Mouse (Mus musculus) limb, embryonic 14.5 days (tissue): ENCODE data around the gene Gng5. TPM values are rescaled to one million over a fixed set of nuclear protein-coding genes. Genes with fewer than 3 reads are reported as not detected.

Experiments
- ATAC-seq: fragments of 200-750 bp; cut with Nextera tagmentation; 2 replicates; pipeline ENCODE4 v1.8.0; 2017; ENCODE audit warnings: low read depth, moderate number of reproducible peaks, moderate TSS enrichment; ENCODE audit not compliant: low FRiP score
- DNase-seq: peaks from one replicate; pipeline ENCODE4 v3.0.0-alpha.2; 2015; ENCODE audit warnings: low spot score
- H3K27ac ChIP-seq: fragments of 300-500 bp; sonication (generic); replicated peaks from 2 replicates; pipeline ENCODE4 v1.5.1; 2014; ENCODE audit warnings: low read depth, mild to moderate bottlenecking, low read length, moderate library complexity, mixed read lengths
- H3K27me3 ChIP-seq: fragments of 300-500 bp; sonication (generic); 2 replicates; pipeline ENCODE4 v1.6.1; 2014; ENCODE audit warnings: low read length, mixed read lengths; ENCODE audit not compliant: control insufficient read depth, insufficient read depth
- H3K36me3 ChIP-seq: fragments of 300-500 bp; sonication (generic); 2 replicates; pipeline ENCODE4 v1.6.1; 2014; ENCODE audit warnings: mild to moderate bottlenecking, low read length, moderate library complexity, mixed read lengths; ENCODE audit not compliant: control insufficient read depth, insufficient read depth
- H3K4me1 ChIP-seq: fragments of 300-500 bp; sonication (generic); 2 replicates; pipeline ENCODE4 v1.6.1; 2014; ENCODE audit warnings: antibody characterized with exemption, low read length, mixed read lengths; ENCODE audit not compliant: control insufficient read depth, insufficient read depth
- H3K4me2 ChIP-seq: fragments of 300-500 bp; sonication (generic); replicated peaks from 2 replicates; pipeline ENCODE4 v1.6.1; 2014; ENCODE audit warnings: low read depth, mild to moderate bottlenecking, low read length, moderate library complexity; ENCODE audit not compliant: severe bottlenecking
- H3K4me3 ChIP-seq: fragments of 300-500 bp; sonication (generic); replicated peaks from 2 replicates; pipeline ENCODE4 v1.5.1; 2014; ENCODE audit warnings: low read length
- H3K9ac ChIP-seq: fragments of 300-500 bp; sonication (generic); 2 replicates; pipeline ENCODE4 v1.6.1; 2014; ENCODE audit warnings: mild to moderate bottlenecking, low read depth, low read length, moderate library complexity; ENCODE audit not compliant: severe bottlenecking
- H3K9me3 ChIP-seq: fragments of 300-500 bp; sonication (generic); 2 replicates; pipeline ENCODE4 v1.6.1; 2016; ENCODE audit warnings: low read length; ENCODE audit not compliant: control insufficient read depth
- POLR2A ChIP-seq: fragments of 200-500 bp; IDR thresholded peaks from 2 replicates; pipeline ENCODE4 v1.8.0; 2012; ENCODE audit warnings: inconsistent platforms, mild to moderate bottlenecking, moderate library complexity, borderline replicate concordance; ENCODE audit not compliant: insufficient read depth, insufficient read length; ENCODE audit errors: extremely low read depth
- WGBS: fragments of 180-500 bp; shearing (Covaris S2); extraction: QIAGEN DNeasy Blood & Tissue Kit; methylation state at CpG from one replicate; pipeline ENCODE4 v1.1.7; 2014; 5-methylcytosine and 5-hydroxymethylcytosine counted together
- polyA plus RNA-seq, 2 experiments: library from polyadenylated mRNA; depleted of rRNA in 1 of 2; stranded (reverse) in 1 of 2; unstranded in 1 of 2; fragments of >200 nt; fragmentation: Nextera tagmentation in 1 of 2; extraction: Ambion mirVana in 1 of 2; gene quantifications; 2 replicates each; pipeline versions ENCODE4 v1.2.1 to v1.2.3; 2012 to 2014

Gene Gng5
- polyA plus RNA-seq, 2 experiments: 385 to 880 TPM

GRCm38 (mm10) chr3:146543632-146544031 is 44.0 kb downstream of the Gng5 start:
- ATAC-seq: no peak
- Histone ChIP-seq H3K4me3 (no peak overlapping the region), H3K9me3 (no peaks in the 10 kb centered on the region), H3K27me3 (no peaks in the 10 kb centered on the region), H3K4me1 (no peaks in the 10 kb centered on the region), H3K9ac (no peak overlapping the region), H3K27ac (no peak overlapping the region), H3K36me3 (no peaks in the 10 kb centered on the region), H3K4me2 (no peak overlapping the region)
- no peak for TF ChIP-seq POLR2A
- no peak for DNase-seq
- 21% methylated on average over 1 of the region's 1 CpGs for WGBS

GRCm38 (mm10) chr3:146554816-146555215 is 55.2 kb downstream of the Gng5 start:
- WGBS: 86% methylated on average over 7 of the region's 7 CpGs

More at GRCm38 (mm10) chr3:146554816-146555215, 55.2 kb downstream of the Gng5 start:
- H3K9me3 ChIP-seq: no peaks in the 10 kb centered on the region
- H3K36me3 ChIP-seq: no peaks in the 10 kb centered on the region
- H3K27me3 ChIP-seq: no peaks in the 10 kb centered on the region
- DNase-seq: no peak
- no peak overlapping the region for H3K4me3 ChIP-seq
- no peaks in the 10 kb centered on the region for H3K4me1 ChIP-seq
- TF ChIP-seq POLR2A: no peak
- no peak for ATAC-seq
- no peak overlapping the region for H3K4me2 ChIP-seq
- H3K27ac ChIP-seq: no peak overlapping the region
- no peak overlapping the region for H3K9ac ChIP-seq

Other genes starting within 250 kb of the Gng5 start
- gene Ssx2ip, start 95.2 kb upstream of the Gng5 start, polyA plus RNA-seq (2012; rRNA removed): 9.1 and 12.2 TPM in 2 replicates
- gene Ssx2ip, start 95.2 kb upstream of the Gng5 start, polyA plus RNA-seq (2014; fragmentation: Nextera tagmentation; extraction: Ambion mirVana): 28.6 and 32.6 TPM in 2 replicates
- gene Ctbs, start 50.0 kb upstream of the Gng5 start, polyA plus RNA-seq (2012; rRNA removed): 5.2 and 5.4 TPM in 2 replicates
- 8.8 and 9.3 TPM in 2 replicates for gene Ctbs, start 50.0 kb upstream of the Gng5 start, polyA plus RNA-seq (2014; fragmentation: Nextera tagmentation; extraction: Ambion mirVana)
- 8.2 and 13.8 TPM in 2 replicates for gene Spata1, start 54 bp upstream of the Gng5 start, polyA plus RNA-seq (2012; rRNA removed)
- gene Spata1, start 54 bp upstream of the Gng5 start, polyA plus RNA-seq (2014; fragmentation: Nextera tagmentation; extraction: Ambion mirVana): 6.4 and 7.0 TPM in 2 replicates
- gene Rpf1, start 21.6 kb downstream of the Gng5 start, polyA plus RNA-seq (2012; rRNA removed): 27.3 and 41.5 TPM in 2 replicates
- 46.2 and 47.5 TPM in 2 replicates for gene Rpf1, start 21.6 kb downstream of the Gng5 start, polyA plus RNA-seq (2014; fragmentation: Nextera tagmentation; extraction: Ambion mirVana)
- 0.19 and 0.33 TPM in 2 replicates for gene Uox, start 70.6 kb downstream of the Gng5 start, polyA plus RNA-seq (2012; rRNA removed)
- 0.66 and 0.70 TPM in 2 replicates for gene Uox, start 70.6 kb downstream of the Gng5 start, polyA plus RNA-seq (2014; fragmentation: Nextera tagmentation; extraction: Ambion mirVana)
- gene Dnase2b, start 115.8 kb downstream of the Gng5 start, polyA plus RNA-seq (2012; rRNA removed): 0.05 TPM in 1 of 2 replicates, not detected in the other
- 0.10 TPM in 1 of 2 replicates, not detected in the other for gene Dnase2b, start 115.8 kb downstream of the Gng5 start, polyA plus RNA-seq (2014; fragmentation: Nextera tagmentation; extraction: Ambion mirVana)
- gene 4930503B20Rik, start 151.5 kb downstream of the Gng5 start, polyA plus RNA-seq (2012; rRNA removed): 0.09 TPM in 1 of 2 replicates, not detected in the other
- gene 4930503B20Rik, start 151.5 kb downstream of the Gng5 start, polyA plus RNA-seq (2014; fragmentation: Nextera tagmentation; extraction: Ambion mirVana): not detected in 2 replicates
- gene Samd13, start 185.8 kb downstream of the Gng5 start, polyA plus RNA-seq (2012; rRNA removed): 0.55 and 0.72 TPM in 2 replicates
- 0.83 and 1.4 TPM in 2 replicates for gene Samd13, start 185.8 kb downstream of the Gng5 start, polyA plus RNA-seq (2014; fragmentation: Nextera tagmentation; extraction: Ambion mirVana)